Mouse (Mus musculus) frontal cortex, postnatal 36 days (tissue): ENCODE data around the gene Zranb3.

Experiments used
- DNase-seq, 2 experiments: peaks; one replicate each; pipeline ENCODE4 v3.0.0; 2022; ENCODE audit warnings: low spot score in 2 of 2

Gene Zranb3

GRCm38 (mm10) chr1:127945696-127946575, 156.9 kb downstream of the Zranb3 start:
- peak in 1 of 2 experiments; percentile 40 for DNase-seq

GRCm38 (mm10) chr1:127943516-127943915, 159.3 kb downstream of the Zranb3 start:
- no peak for DNase-seq

GRCm38 (mm10) chr1:127942231-127942630, 160.6 kb downstream of the Zranb3 start:
- no peak for DNase-seq

- peak in 1 of 2 experiments; percentile 56 for DNase-seq
Measured at GRCm38 (mm10) chr1:127937277-127937676, 165.6 kb downstream of the Zranb3 start.

GRCm38 (mm10) chr1:127934322-127934721, 168.5 kb downstream of the Zranb3 start:
- DNase-seq: peak; percentile 62 to 88

- no peak for DNase-seq
Measured at GRCm38 (mm10) chr1:127933405-127933804, 169.4 kb downstream of the Zranb3 start.

- DNase-seq: no peak
Measured at GRCm38 (mm10) chr1:127915802-127916201, 187.0 kb downstream of the Zranb3 start.

GRCm38 (mm10) chr1:127915316-127915715, 187.5 kb downstream of the Zranb3 start:
- no peak for DNase-seq

- no peak for DNase-seq
Measured at GRCm38 (mm10) chr1:127913116-127913515, 189.7 kb downstream of the Zranb3 start.

GRCm38 (mm10) chr1:127904774-127905385, 198.0 kb downstream of the Zranb3 start:
- no peak for DNase-seq
